Mouse (Mus musculus): ENCODE data around the gene Ccl4.

Ccl4 gene

DNA sequence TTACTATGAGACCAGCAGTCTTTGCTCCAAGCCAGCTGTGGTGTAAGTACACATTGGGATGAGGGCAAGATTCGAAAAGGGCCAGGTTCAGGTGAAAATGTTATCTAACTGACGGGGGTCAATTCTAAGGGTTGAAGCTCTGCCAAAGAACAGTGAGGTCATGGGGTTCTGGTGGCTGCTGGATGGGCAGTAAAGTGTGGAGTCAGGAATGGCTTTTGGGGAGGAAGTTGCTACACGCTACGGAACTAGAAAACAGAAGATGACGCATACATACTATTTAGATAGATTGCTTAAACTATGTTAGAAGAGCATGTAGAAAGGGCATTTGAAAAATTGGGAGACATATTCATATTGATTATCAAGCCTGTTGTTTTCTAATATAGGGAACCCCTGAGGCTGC is 1.1 kb downstream of the Ccl4 start:
- DNase-seq (ENCODE audit: extremely low read depth, low read depth, low spot score): no peak

- DNase-seq (ENCODE audit: extremely low read depth, low read depth, low spot score): peak; percentile 50
These were observed 9.4 kb downstream of the Ccl4 start for GRCm38 (mm10) chr11:83671743-83672142.

DNA sequence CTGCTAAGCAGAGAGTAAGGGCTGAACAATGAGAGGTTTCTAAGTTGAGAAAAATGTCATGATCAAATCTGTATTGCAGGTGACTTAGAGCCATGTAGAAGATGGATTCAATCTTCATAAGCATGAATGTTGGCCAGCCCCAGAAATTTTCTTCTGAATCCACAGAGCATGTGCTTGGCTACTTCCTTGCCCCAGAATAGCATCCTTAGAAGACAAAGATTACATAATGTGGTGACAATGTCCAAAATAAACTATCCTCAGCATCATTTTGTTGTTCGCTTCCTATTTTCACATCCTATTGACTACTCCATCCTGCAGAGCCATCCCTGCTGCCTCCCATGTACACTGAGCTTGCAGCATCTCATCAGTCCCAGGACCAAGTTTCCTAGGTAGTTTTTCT is 13.3 kb downstream of the Ccl4 start:
- no peak for DNase-seq (ENCODE audit: extremely low read depth, low read depth, low spot score)

- no peak for DNase-seq (ENCODE audit: extremely low read depth, low read depth, low spot score)
These were observed 27.5 kb downstream of the Ccl4 start for GRCm38 (mm10) chr11:83689918-83690317.

- DNase-seq (ENCODE audit: extremely low read depth, low read depth, low spot score): no peak
These were observed 29.6 kb downstream of the Ccl4 start for GRCm38 (mm10) chr11:83692008-83692407.

- no peak for DNase-seq (ENCODE audit: extremely low read depth, low read depth, low spot score)
These were observed 41.3 kb downstream of the Ccl4 start, which contains the start of gene Wfdc17 for GRCm38 (mm10) chr11:83703705-83704104. TSS of gene Wfdc17 (plus strand) at chr11:83703991.

- DNase-seq (ENCODE audit: extremely low read depth, low read depth, low spot score): no peak
These were observed 46.3 kb downstream of the Ccl4 start, which contains the start of gene Wfdc18 for GRCm38 (mm10) chr11:83708715-83709114. TSS of gene Wfdc18 (plus strand) at chr11:83709015.

- DNase-seq (ENCODE audit: extremely low read depth, low read depth, low spot score): no peak
These were observed 47.3 kb downstream of the Ccl4 start for GRCm38 (mm10) chr11:83709683-83710082.

- DNase-seq (ENCODE audit: extremely low read depth, low read depth, low spot score): no peak
These were observed 50.3 kb downstream of the Ccl4 start for GRCm38 (mm10) chr11:83712671-83713070.

- DNase-seq (ENCODE audit: extremely low read depth, low read depth, low spot score): no peak
These were observed 51.5 kb downstream of the Ccl4 start for GRCm38 (mm10) chr11:83713925-83714324.

Data from fat pad, adult 2 months (tissue).